Mouse (Mus musculus): Measurements from ENCODE around the gene L3mbtl1. TPM values are rescaled to one million over a fixed set of nuclear protein-coding genes. Genes with fewer than 3 reads are reported as not detected.

L3mbtl1 gene
- polyA plus RNA-seq, 1 experiment from 2014 or later, result 0.11 TPM

GRCm38 (mm10) chr2:163016916-163017743 lies 73.9 kb downstream of the L3mbtl1 start, which contains the start of gene Ift52:
TSS of gene Ift52 (plus strand) at chr2:163017354.
- H3K36me3 ChIP-seq (replicated peaks), result no peaks in the 10 kb centered on the region
- 0 out of 2 replicates have a peak, but pooled peaks cover 4% of the 10 kb centered on the region for H3K27me3 ChIP-seq
- WGBS, result under 1% methylated on average over 57 of the region's 57 CpGs
- H3K9me3 ChIP-seq, result no peaks in the 10 kb centered on the region
- ATAC-seq (ENCODE audit: low FRiP score), result peak; percentile 96
- peak within 1 kb of the TSS; percentile 65 for H3K9ac ChIP-seq
- H3K4me2 ChIP-seq, result peak within 1 kb of the TSS; percentile 58
- H3K4me1 ChIP-seq, result peaks cover 11% of the 10 kb centered on the region
- H3K27ac ChIP-seq, result peak within 1 kb of the TSS; percentile 70; the same call in 1 of the 2 replicates
- peak within 1 kb of the TSS; percentile 65 for H3K4me3 ChIP-seq (replicated peaks)

Other genes starting within 250 kb of the L3mbtl1 start
- 266 and 279 TPM in 2 replicates for gene Srsf6, start 11.9 kb upstream of the L3mbtl1 start, polyA plus RNA-seq (2016; fragmentation: Nextera tagmentation; extraction: Ambion mirVana)
- gene Sgk2, start 43.9 kb downstream of the L3mbtl1 start, polyA plus RNA-seq (2016; fragmentation: Nextera tagmentation; extraction: Ambion mirVana), result not detected in 2 replicates
- 48.4 and 52.2 TPM in 2 replicates for gene Ift52, start 73.9 kb downstream of the L3mbtl1 start, polyA plus RNA-seq (2016; fragmentation: Nextera tagmentation; extraction: Ambion mirVana)
- gene Mybl2, start 111.2 kb downstream of the L3mbtl1 start, polyA plus RNA-seq (2016; fragmentation: Nextera tagmentation; extraction: Ambion mirVana), result 41.5 and 44.1 TPM in 2 replicates
- gene Gtsf1l, start 144.4 kb downstream of the L3mbtl1 start, polyA plus RNA-seq (2016; fragmentation: Nextera tagmentation; extraction: Ambion mirVana), result not detected in 2 replicates

Measured in forebrain, embryonic 12.5 days (tissue).